Mouse (Mus musculus) megakaryocyte-erythroid progenitor cell, adult 5-6 weeks (primary cell): ENCODE results near the gene Wdr82. TPM values are rescaled to one million over a fixed set of nuclear protein-coding genes. Genes with fewer than 3 reads are reported as not detected.

Source experiments
- ATAC-seq: replicated peaks from 2 replicates; pipeline ENCODE4 v1.8.0; 2016; ENCODE audit warnings: mild to moderate bottlenecking, inconsistent platforms; ENCODE audit not compliant: severe bottlenecking, poor library complexity, low FRiP score, low TSS enrichment
- total RNA-seq, 2 experiments: library from RNA; stranded (forward) in 1 of 2; stranded (reverse) in 1 of 2; fragments of 200-1000, 215-1000 nt in 1 of 2; fragments of >200 nt in 1 of 2; fragmentation: Nextera tagmentation in 1 of 2; gene quantifications; 2 replicates each; pipeline ENCODE4 v1.2.3; 2014 to 2017

The Wdr82 gene
- total RNA-seq, 2 experiments from 2014 or later, result 65.2 to 89.2 TPM

- ATAC-seq, result no peak
Measured at GRCm38 (mm10) chr9:106237878-106238277, 67.2 kb downstream of the Wdr82 start.

Other genes with a start within 250 kb of the Wdr82 start
- not detected in 2 replicates for gene Col6a5, start 210.3 kb upstream of the Wdr82 start, total RNA-seq (2014; fragmentation: Nextera tagmentation)
- not detected in 2 replicates for gene Col6a5, start 210.3 kb upstream of the Wdr82 start, total RNA-seq (2017)
- gene Col6a4, start 74.1 kb upstream of the Wdr82 start, total RNA-seq (2014; fragmentation: Nextera tagmentation), result not detected in 2 replicates
- not detected in 2 replicates for gene Col6a4, start 74.1 kb upstream of the Wdr82 start, total RNA-seq (2017)
- gene Glyctk, start 12.8 kb upstream of the Wdr82 start, total RNA-seq (2014; fragmentation: Nextera tagmentation), result 0.90 and 1.6 TPM in 2 replicates
- 1.5 and 3.0 TPM in 2 replicates for gene Glyctk, start 12.8 kb upstream of the Wdr82 start, total RNA-seq (2017)
- 15.4 and 21.4 TPM in 2 replicates for gene Ppm1m, start 28.8 kb downstream of the Wdr82 start, total RNA-seq (2014; fragmentation: Nextera tagmentation)
- gene Ppm1m, start 28.8 kb downstream of the Wdr82 start, total RNA-seq (2017), result 3.5 and 6.8 TPM in 2 replicates
- gene Twf2, start 32.2 kb downstream of the Wdr82 start, total RNA-seq (2014; fragmentation: Nextera tagmentation), result 11.4 and 15.5 TPM in 2 replicates
- 13.7 and 19.8 TPM in 2 replicates for gene Twf2, start 32.2 kb downstream of the Wdr82 start, total RNA-seq (2017)
- not detected in 2 replicates for gene Tlr9, start 51.7 kb downstream of the Wdr82 start, total RNA-seq (2014; fragmentation: Nextera tagmentation)
- gene Tlr9, start 51.7 kb downstream of the Wdr82 start, total RNA-seq (2017), result not detected in 2 replicates
- 29.5 and 45.9 TPM in 2 replicates for gene Alas1, start 77.7 kb downstream of the Wdr82 start, total RNA-seq (2014; fragmentation: Nextera tagmentation)
- 21.7 and 27.7 TPM in 2 replicates for gene Alas1, start 77.7 kb downstream of the Wdr82 start, total RNA-seq (2017)
- 29.1 and 48.1 TPM in 2 replicates for gene Poc1a, start 110.1 kb downstream of the Wdr82 start, total RNA-seq (2014; fragmentation: Nextera tagmentation)
- gene Poc1a, start 110.1 kb downstream of the Wdr82 start, total RNA-seq (2017), result 28.1 and 40.0 TPM in 2 replicates
- gene Dusp7, start 197.7 kb downstream of the Wdr82 start, total RNA-seq (2014; fragmentation: Nextera tagmentation), result 19.0 and 22.9 TPM in 2 replicates
- gene Dusp7, start 197.7 kb downstream of the Wdr82 start, total RNA-seq (2017), result 3.2 and 7.2 TPM in 2 replicates